Mouse (Mus musculus): Measurements from ENCODE around the gene Tmem110. TPM values are rescaled to one million over a fixed set of nuclear protein-coding genes. Genes with fewer than 3 reads are reported as not detected.

Gene Tmem110
- polyA plus RNA-seq, 1 experiment from 2014 or later = 38.8 TPM

DNA sequence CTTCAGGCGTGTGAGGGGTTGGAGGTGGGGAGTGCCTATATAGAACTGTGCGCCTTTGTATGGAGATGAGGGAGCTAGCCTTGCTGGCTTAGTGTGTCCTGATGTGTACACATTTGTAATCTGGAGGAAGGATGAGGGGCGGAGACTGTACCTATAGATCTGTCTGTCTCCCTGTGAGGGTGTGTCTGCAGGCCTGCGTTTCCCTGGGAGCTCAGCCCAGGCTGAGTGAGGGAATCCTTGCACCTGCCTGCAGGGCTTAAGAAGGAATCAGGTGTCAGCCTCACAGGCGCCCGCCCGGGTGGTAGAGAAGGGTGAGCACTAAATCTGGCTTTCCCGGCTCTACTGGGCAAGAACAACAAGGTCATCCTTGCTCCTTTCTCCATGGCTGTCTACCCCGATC lies 54.4 kb downstream of the Tmem110 start:
- no peak overlapping the region for H3K4me3 ChIP-seq (replicated peaks)
- 0 out of 2 replicates have a peak overlapping the region, but pooled peaks have one; percentile 32 for H3K27ac ChIP-seq
- H3K36me3 ChIP-seq = peaks cover 23% of the 10 kb centered on the region
- ATAC-seq (ENCODE audit: insufficient number of reproducible peaks, insufficient read depth, low FRiP score, low TSS enrichment, low read depth) = no peak
- WGBS = 57% methylated on average over 9 of the region's 9 CpGs
- H3K9me3 ChIP-seq = no peaks in the 10 kb centered on the region
- 0 out of 2 replicates have a peak, but pooled peaks cover 4% of the 10 kb centered on the region for H3K4me1 ChIP-seq (replicated peaks)
- no peak overlapping the region for H3K9ac ChIP-seq (replicated peaks)
- H3K4me2 ChIP-seq = no peak overlapping the region
- no peaks in the 10 kb centered on the region for H3K27me3 ChIP-seq

DNA sequence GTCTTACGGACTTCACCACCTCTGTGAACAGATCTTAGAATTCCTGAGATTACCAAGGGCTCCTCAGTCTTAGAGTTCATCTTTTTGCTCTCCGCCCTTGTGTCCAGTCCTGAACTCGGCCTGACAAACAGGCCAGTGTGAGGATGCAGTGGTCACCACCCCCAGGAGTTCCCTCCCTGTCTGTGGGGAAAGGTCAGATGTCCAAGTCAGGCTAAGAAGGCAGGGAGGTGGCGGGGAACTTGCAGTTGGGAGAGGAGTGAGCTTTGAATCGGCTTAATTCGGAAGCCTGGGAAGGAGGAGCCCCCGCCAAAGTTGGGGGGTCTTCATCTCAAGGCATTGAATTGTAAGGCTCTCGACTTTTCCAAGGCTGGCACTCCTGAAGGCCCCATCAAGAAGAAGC lies 54.9 kb downstream of the Tmem110 start:
- no peak overlapping the region for H3K27ac ChIP-seq
- 72% methylated on average over 8 of the region's 8 CpGs for WGBS

DNA sequence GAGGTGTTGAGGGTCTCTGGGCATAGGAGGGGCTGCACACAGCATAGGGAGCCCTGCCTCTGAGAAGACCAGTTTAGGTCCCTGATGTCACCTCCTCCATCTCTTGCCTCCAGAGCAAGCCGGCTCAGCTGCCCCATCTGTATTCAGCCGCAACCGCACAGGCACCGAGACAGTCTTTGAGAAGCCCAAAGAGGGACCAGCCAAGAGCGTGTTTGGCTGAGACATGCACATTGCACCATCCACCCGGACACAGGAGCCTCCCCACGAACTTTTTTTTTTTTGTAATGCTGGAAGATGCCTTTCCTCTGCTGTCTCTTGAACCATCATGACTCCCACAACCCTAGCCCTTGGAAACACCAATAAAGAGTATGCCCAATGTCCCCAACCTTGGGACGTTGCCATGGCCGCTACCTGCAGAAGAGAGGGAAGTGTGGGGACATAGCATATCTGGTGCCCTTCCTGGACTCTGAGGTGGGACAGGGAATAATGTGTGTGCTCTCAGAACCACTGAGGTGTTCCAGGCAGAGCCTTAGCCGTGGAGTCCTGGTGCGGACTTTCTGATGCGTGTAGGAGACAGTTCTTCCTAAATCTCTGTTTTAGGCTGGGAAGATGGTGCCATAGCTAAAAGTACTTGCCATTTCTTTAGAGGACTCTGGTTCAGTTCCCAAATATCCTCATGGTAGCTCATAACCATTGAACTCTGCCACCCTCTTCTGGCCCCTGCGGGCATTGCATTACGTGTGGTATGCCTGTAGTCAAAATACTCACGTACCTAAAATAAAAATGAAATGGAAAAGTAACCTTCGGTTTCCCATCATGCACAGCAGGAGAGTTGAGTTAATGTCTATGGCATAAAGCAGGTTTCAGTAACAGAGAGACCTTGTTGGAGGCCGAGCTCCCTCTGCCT lies 55.7 kb downstream of the Tmem110 start:
- no peak overlapping the region for H3K9ac ChIP-seq (replicated peaks)
- H3K4me1 ChIP-seq (replicated peaks) = 0 out of 2 replicates have a peak, but pooled peaks cover 4% of the 10 kb centered on the region
- H3K27me3 ChIP-seq = no peaks in the 10 kb centered on the region
- H3K4me2 ChIP-seq = no peak overlapping the region
- no peak overlapping the region for H3K27ac ChIP-seq
- no peaks in the 10 kb centered on the region for H3K9me3 ChIP-seq
- WGBS = 81% methylated on average over 17 of the region's 17 CpGs
- ATAC-seq (ENCODE audit: insufficient number of reproducible peaks, insufficient read depth, low FRiP score, low TSS enrichment, low read depth) = no peak
- H3K4me3 ChIP-seq (replicated peaks) = no peak overlapping the region
- peaks cover 13% of the 10 kb centered on the region for H3K36me3 ChIP-seq

More for the DNA sequence above, 54.9 kb downstream of the Tmem110 start:
- H3K27me3 ChIP-seq = no peaks in the 10 kb centered on the region
- H3K9ac ChIP-seq (replicated peaks) = no peak overlapping the region
- no peak overlapping the region for H3K4me2 ChIP-seq
- no peak overlapping the region for H3K4me3 ChIP-seq (replicated peaks)
- no peak for ATAC-seq (ENCODE audit: insufficient number of reproducible peaks, insufficient read depth, low FRiP score, low TSS enrichment, low read depth)
- no peaks in the 10 kb centered on the region for H3K9me3 ChIP-seq
- H3K4me1 ChIP-seq (replicated peaks) = 0 out of 2 replicates have a peak, but pooled peaks cover 4% of the 10 kb centered on the region
- peaks cover 21% of the 10 kb centered on the region for H3K36me3 ChIP-seq

DNA sequence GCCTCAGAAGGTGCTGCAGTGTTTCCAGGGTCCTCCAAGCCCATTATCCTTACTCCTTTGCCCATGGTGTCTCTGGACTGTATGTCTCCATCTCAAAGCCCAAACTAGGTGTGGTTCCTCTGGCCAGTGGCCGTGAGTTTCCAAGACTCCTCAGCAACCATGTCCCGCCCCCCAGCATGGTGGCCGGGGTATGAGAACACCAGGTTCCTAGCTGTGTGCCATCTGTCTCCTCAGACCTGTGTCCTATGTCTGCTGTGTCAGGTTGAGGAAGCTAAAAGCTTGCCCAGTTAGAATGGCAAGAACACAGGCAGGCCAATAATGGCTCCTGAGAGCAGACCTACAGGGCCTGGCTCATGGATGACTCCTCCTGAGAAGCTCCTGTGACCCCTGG lies 56.3 kb downstream of the Tmem110 start:
- 0 out of 2 replicates have a peak, but pooled peaks cover 4% of the 10 kb centered on the region for H3K4me1 ChIP-seq (replicated peaks)
- no peak overlapping the region for H3K4me3 ChIP-seq (replicated peaks)
- no peak for ATAC-seq (ENCODE audit: insufficient number of reproducible peaks, insufficient read depth, low FRiP score, low TSS enrichment, low read depth)
- 95% methylated on average over 3 of the region's 3 CpGs for WGBS
- H3K9me3 ChIP-seq = no peaks in the 10 kb centered on the region
- H3K9ac ChIP-seq (replicated peaks) = no peak overlapping the region
- H3K27me3 ChIP-seq = no peaks in the 10 kb centered on the region
- no peak overlapping the region for H3K4me2 ChIP-seq
- no peak overlapping the region for H3K27ac ChIP-seq
- peaks cover 7% of the 10 kb centered on the region; the same call in 1 of the 2 replicates for H3K36me3 ChIP-seq

DNA sequence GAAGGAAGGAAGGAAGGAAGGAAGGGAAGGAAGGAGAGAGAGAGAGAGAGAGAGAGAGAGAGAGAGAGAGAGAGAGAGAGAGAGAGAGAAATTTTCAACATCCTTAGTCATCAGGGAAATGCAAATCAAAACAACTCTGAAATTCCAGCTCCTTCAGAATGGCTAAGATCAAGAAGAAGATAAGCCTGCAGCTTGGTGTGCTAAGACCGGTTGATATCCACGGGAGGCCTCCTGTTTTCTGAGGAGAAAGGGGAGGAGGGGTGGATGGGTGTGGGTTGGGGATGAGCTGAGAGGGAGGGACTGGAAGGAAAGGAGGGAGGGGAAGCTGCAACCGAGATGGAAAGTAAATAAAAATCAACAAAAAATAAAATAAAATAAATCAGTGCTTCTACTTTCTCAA lies 59.9 kb downstream of the Tmem110 start:
- Histone ChIP-seq H3K4me2 (no peak overlapping the region), H3K36me3 (no peaks in the 10 kb centered on the region), H3K27ac (no peak overlapping the region), H3K9me3 (no peaks in the 10 kb centered on the region), H3K4me3 (replicated peaks) (no peak overlapping the region), H3K9ac (replicated peaks) (no peak overlapping the region), H3K4me1 (replicated peaks) (peaks cover 8% of the 10 kb centered on the region), H3K27me3 (no peaks in the 10 kb centered on the region)
- WGBS = 20% methylated on average over 3 of the region's 3 CpGs
- no peak for ATAC-seq (ENCODE audit: insufficient number of reproducible peaks, insufficient read depth, low FRiP score, low TSS enrichment, low read depth)

DNA sequence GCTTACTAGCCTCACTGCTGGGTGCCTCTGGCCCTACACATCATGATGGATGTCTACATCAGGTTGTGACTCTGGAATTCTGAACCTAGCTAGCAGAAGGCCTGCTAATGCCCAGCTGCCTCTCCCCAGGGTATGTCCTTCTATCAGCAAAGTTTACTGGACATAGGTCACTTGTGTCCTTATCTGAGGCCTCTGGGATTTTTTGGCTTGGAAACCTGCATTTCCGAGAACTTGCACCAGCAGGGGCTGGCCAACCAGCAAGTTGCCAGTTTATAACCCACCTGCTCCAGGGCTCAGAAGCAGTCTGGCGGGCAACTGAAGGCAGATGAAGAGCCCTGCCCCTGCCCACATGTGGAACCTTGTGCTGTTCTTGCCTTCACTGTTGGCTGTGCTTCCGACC lies 60.8 kb downstream of the Tmem110 start, which contains the start of gene Itih4:
Itih4 (plus strand) TSS at position 273 of the 400 bp plus-strand sequence.
- no peaks in the 10 kb centered on the region for H3K9me3 ChIP-seq
- no peak within 1 kb of the TSS for H3K4me2 ChIP-seq
- H3K9ac ChIP-seq (replicated peaks) = no peak within 1 kb of the TSS
- H3K4me3 ChIP-seq (replicated peaks) = no peak within 1 kb of the TSS
- H3K36me3 ChIP-seq = no peaks in the 10 kb centered on the region
- WGBS = 77% methylated on average over 3 of the region's 3 CpGs
- no peak for ATAC-seq (ENCODE audit: insufficient number of reproducible peaks, insufficient read depth, low FRiP score, low TSS enrichment, low read depth)
- no peak within 1 kb of the TSS for H3K27ac ChIP-seq
- H3K27me3 ChIP-seq = no peaks in the 10 kb centered on the region
- H3K4me1 ChIP-seq (replicated peaks) = peaks cover 8% of the 10 kb centered on the region

DNA sequence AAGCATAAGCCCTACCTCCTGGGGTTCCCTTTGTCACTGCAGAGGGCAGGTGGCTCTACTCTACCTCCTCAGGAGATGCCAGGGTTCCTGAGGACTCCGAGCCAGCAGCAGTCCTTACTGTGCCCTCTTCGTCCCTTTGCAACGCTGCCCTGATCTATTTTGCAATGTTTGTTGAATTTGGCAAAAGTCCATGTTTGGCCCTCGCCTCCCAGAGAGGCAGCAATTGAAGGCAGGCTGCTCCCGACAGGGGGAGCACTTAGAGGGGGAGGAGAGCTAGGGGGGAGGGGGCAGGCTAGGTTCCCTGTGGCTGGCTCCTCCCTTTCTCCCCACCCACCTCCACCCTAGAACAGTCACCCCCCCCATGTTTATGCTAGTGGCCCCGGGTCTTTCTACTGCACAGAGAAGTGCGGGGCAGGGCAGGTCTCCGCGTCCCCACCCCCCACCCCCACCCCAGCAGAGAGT lies 62.9 kb downstream of the Tmem110 start:
- 14% methylated on average over 9 of the region's 9 CpGs for WGBS
- Histone ChIP-seq H3K27ac (no peak overlapping the region), H3K4me3 (replicated peaks) (no peak overlapping the region), H3K9ac (replicated peaks) (no peak overlapping the region), H3K4me1 (replicated peaks) (peaks cover 8% of the 10 kb centered on the region), H3K36me3 (no peaks in the 10 kb centered on the region), H3K9me3 (no peaks in the 10 kb centered on the region), H3K27me3 (no peaks in the 10 kb centered on the region), H3K4me2 (0 out of 2 replicates have a peak overlapping the region, but pooled peaks have one; percentile 27)
- no peak for ATAC-seq (ENCODE audit: insufficient number of reproducible peaks, insufficient read depth, low FRiP score, low TSS enrichment, low read depth)

DNA sequence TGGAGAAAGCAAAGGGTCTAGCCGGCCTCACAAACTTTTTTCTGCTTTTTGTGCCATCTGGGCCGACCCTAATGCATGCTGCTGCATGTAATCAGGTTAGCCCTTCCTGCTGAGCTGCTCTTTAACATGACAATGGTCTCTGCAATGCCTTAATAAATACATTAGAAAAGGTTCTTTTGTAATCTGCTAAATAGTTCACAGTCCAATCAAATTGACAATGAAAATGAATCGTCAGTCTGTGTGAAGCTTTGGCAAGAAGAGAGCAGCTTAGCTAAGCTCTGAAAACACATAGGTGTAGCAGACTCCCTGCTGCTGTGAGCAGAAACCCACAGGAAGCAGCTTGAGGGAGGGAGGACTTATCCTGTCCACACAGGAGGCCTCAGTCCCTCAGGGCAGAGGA lies 74.6 kb downstream of the Tmem110 start:
- no peaks in the 10 kb centered on the region for H3K27me3 ChIP-seq
- no peaks in the 10 kb centered on the region for H3K4me1 ChIP-seq (replicated peaks)
- no peak overlapping the region for H3K27ac ChIP-seq
- H3K36me3 ChIP-seq = no peaks in the 10 kb centered on the region
- H3K9me3 ChIP-seq = 0 out of 2 replicates have a peak, but pooled peaks cover 6% of the 10 kb centered on the region
- H3K9ac ChIP-seq (replicated peaks) = no peak overlapping the region
- no peak for ATAC-seq (ENCODE audit: insufficient number of reproducible peaks, insufficient read depth, low FRiP score, low TSS enrichment, low read depth)
- 74% methylated on average over 3 of the region's 3 CpGs for WGBS
- no peak overlapping the region for H3K4me3 ChIP-seq (replicated peaks)
- no peak overlapping the region for H3K4me2 ChIP-seq

DNA sequence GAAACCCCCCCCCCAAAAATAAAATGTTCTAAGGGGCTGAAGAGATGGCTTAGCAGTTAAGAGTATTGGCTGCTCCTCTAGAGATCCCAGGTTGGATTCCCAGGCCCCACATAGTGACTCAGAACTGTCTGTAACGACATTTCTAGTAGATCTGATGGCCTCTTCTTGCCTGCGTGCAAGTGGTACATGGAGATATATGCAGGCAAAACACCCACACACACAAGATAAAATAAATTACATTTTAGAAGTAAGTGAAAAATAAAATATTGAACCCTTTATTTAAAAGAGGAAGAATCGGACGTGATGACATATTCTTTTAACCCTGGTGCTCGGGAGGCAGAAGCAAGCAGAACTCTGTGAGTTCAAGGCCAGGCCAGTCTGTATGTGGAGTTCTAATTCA lies 77.2 kb downstream of the Tmem110 start:
- no peaks in the 10 kb centered on the region for H3K27me3 ChIP-seq
- no peaks in the 10 kb centered on the region for H3K36me3 ChIP-seq
- H3K4me1 ChIP-seq (replicated peaks) = no peaks in the 10 kb centered on the region
- 0 out of 2 replicates have a peak, but pooled peaks cover 6% of the 10 kb centered on the region for H3K9me3 ChIP-seq
- H3K27ac ChIP-seq = no peak overlapping the region
- no peak overlapping the region for H3K4me3 ChIP-seq (replicated peaks)
- ATAC-seq (ENCODE audit: insufficient number of reproducible peaks, insufficient read depth, low FRiP score, low TSS enrichment, low read depth) = no peak
- no peak overlapping the region for H3K4me2 ChIP-seq
- WGBS = 88% methylated on average over 5 of the region's 5 CpGs
- H3K9ac ChIP-seq (replicated peaks) = no peak overlapping the region

DNA sequence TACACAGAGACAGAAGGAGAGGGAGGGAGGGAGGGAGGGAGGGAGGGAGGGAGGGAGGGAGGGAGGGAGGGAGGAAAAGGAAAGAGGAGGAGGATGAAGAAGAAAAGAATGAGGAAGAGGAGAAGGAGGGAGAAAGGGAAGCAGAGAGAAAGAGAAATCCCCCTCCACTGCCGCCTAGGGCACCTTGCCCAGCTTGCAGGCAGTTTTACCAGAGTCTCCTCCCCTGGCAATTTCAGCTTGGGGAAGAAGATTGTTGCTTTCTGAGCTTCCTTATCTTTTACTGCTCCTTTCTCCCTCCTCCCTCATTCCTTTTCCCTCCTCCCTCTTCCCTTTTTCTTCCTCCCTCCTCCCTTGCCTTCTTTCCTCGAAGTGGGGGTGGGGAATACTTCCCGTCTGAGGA lies 77.6 kb downstream of the Tmem110 start:
- no peak for ATAC-seq (ENCODE audit: insufficient number of reproducible peaks, insufficient read depth, low FRiP score, low TSS enrichment, low read depth)

DNA sequence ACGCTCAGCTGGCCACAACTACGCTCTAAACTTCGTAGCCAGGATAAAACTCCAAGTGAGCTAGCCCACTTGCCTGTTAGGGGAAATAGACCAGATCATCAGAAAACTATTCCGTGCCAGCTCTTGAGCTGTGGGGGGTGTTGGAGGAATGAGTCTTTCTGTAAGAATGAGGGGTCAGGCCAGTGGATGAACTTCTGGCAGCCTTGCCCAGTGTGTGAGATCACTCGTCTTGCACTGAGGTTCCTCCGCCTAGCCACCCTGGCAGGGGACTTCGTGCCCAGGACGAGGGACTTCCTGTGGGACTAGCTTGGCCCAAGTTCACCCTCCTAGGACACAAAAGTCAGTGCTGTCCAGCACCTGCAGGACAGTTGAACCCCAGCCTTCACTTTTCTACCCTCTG lies 78.9 kb downstream of the Tmem110 start:
- Histone ChIP-seq H3K9ac (replicated peaks) (no peak overlapping the region), H3K9me3 (0 out of 2 replicates have a peak, but pooled peaks cover 6% of the 10 kb centered on the region), H3K4me3 (replicated peaks) (no peak overlapping the region), H3K27me3 (no peaks in the 10 kb centered on the region), H3K36me3 (no peaks in the 10 kb centered on the region), H3K4me2 (no peak overlapping the region), H3K4me1 (replicated peaks) (no peaks in the 10 kb centered on the region), H3K27ac (no peak overlapping the region)
- 82% methylated on average over 8 of the region's 8 CpGs for WGBS
- ATAC-seq (ENCODE audit: insufficient number of reproducible peaks, insufficient read depth, low FRiP score, low TSS enrichment, low read depth) = no peak

More for the DNA sequence above, 77.6 kb downstream of the Tmem110 start:
- Histone ChIP-seq H3K36me3 (no peaks in the 10 kb centered on the region), H3K4me3 (replicated peaks) (no peak overlapping the region), H3K9me3 (0 out of 2 replicates have a peak, but pooled peaks cover 6% of the 10 kb centered on the region), H3K4me1 (replicated peaks) (no peaks in the 10 kb centered on the region), H3K9ac (replicated peaks) (no peak overlapping the region), H3K27me3 (no peaks in the 10 kb centered on the region), H3K27ac (no peak overlapping the region), H3K4me2 (no peak overlapping the region)
- WGBS = 58% methylated on average over 2 of the region's 3 CpGs

Data from limb, embryonic 12.5 days (tissue).